Mouse (Mus musculus) Patski (cell line): ENCODE results near the gene Bcl2l13. TPM values are rescaled to one million over a fixed set of nuclear protein-coding genes. Genes with fewer than 3 reads are reported as not detected.

Source experiments
- ATAC-seq: fragments of 100-300 bp; one replicate; pipeline ENCODE4 v1.8.0; 2021
- CTCF ChIA-PET: fragments of 350-600 bp; sonication (Branson Sonifier 250); formaldehyde crosslinking; loops from one replicate; lab custom pipeline; 2022; ENCODE audit warnings: inconsistent platforms; lab: Charles Lee
- POLR2A ChIA-PET: fragments of 350-600 bp; sonication (Branson Sonifier 250); formaldehyde crosslinking; loops from one replicate; lab custom pipeline; 2022; ENCODE audit warnings: antibody characterized with exemption, inconsistent platforms; lab: Charles Lee
- DNase-seq: peaks from one replicate; pipeline ENCODE4 v3.0.0-alpha.2; 2011; ENCODE audit warnings: low read depth, low spot score
- H3K27me3 ChIP-seq: fragments of 371-371 bp; one replicate; pipeline ENCODE4 v1.5.1; 2021
- CTCF ChIP-seq: fragments of 100-300 bp; IDR thresholded peaks from one replicate; pipeline ENCODE4 v1.5.1; 2021
- in situ Hi-C: fragments of 300-500 bp; cut with MboI; formaldehyde crosslinking; loops from 3 replicates; pipeline ENCODE4 v1.11.1; 2018; ENCODE audit warnings: low pct_unique_long_range_greater_than_20kb, mixed read lengths
- polyA plus RNA-seq: library from polyadenylated mRNA; unstranded; gene quantifications from one replicate; pipeline ENCODE4 v1.2.3, GENCODE M21; 2021

Bcl2l13 gene
- 30.6 TPM for polyA plus RNA-seq

GRCm38 (mm10) chr6:120835474-120836374 is at the start of gene Bcl2l13:
Gene Bcl2l13, plus strand, starts transcription at chr6:120836212.
- ATAC-seq (peak; percentile 86), DNase-seq (peak; percentile 43)
- peak; percentile 59 for TF ChIP-seq CTCF
- ChIA-PET CTCF (no interaction called here), POLR2A (no interaction called here)
- in situ Hi-C loops: no loop called here
- H3K27me3 ChIP-seq: no peaks in the 10 kb centered on the region

DNA sequence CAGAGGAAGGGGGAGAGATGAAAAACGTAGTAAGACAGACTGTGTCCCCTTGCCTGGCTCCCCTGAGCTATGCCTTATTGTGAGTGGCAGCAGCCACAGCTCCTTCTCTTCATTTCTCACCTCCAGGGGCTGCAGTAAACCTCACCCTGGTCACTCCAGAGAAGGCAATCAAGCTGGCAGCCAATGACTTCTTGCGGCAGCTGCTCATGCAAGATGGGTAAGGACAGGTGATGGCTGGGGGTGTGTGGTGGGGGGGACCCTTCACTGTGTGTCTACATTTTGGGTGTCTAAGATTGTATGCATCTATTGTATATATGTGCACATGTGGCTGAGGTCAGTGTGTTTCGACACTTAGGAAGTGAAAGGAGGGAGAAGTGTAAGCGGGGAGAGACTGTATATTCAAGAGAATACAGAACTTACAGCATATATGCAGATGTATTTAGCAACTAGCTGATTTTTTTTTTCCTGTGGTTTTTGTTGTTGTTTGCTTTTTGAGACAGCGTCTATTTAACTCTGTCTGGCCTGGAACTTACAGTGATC is 47.9 kb upstream of the Bcl2l13 start:
- CTCF ChIA-PET: no interaction called here
- ATAC-seq (no peak), DNase-seq (no peak)
- in situ Hi-C loops: no loop called here
- H3K27me3 ChIP-seq: no peaks in the 10 kb centered on the region
- no peak for TF ChIP-seq CTCF
- POLR2A ChIA-PET: interaction anchor here (1.6 kb wide), 2 partner anchors 11 to 17 kb away, joined by 3 to 5 read pairs; no protein-coding TSS in a partner anchor

DNA sequence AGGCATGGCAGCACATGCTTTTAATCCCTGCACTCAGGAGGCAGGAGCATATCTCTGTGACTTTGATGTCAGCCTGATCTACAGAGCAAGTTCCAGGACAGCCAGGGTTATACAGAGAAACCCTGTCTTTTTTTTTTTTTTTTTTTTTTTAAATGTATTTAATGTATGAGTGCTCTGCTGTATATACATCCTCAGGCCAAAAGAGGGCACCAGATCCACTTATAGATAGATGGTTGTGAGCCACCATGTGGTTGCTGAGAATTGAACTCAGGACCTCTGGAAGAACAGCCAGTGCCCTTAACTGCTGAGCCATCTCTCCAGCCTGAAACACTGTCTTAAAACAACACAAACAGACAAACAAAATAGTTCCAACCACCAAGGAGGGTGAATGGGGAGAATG is 47.1 kb upstream of the Bcl2l13 start:
- no peak for DNase-seq
- CTCF ChIA-PET: no interaction called here
- in situ Hi-C loops: no loop called here
- POLR2A ChIA-PET: interaction anchor here (1.6 kb wide), 1 partner anchor 18 kb away, joined by 3 read pairs; no protein-coding TSS in a partner anchor
- no peak for TF ChIP-seq CTCF
- no peaks in the 10 kb centered on the region for H3K27me3 ChIP-seq
- ATAC-seq: no peak

GRCm38 (mm10) chr6:120790153-120790552 is 45.9 kb upstream of the Bcl2l13 start:
- ChIA-PET POLR2A (interaction anchor here (0.7 kb wide), 1 partner anchor 186 kb away, joined by 3 read pairs; no protein-coding TSS in a partner anchor), CTCF (interaction anchor here (0.9 to 1.8 kb wide), 2 partner anchors 9 to 19 kb away, joined by 3 to 5 read pairs; no protein-coding TSS in a partner anchor)
- DNase-seq: no peak
- TF ChIP-seq CTCF: no peak
- no peaks in the 10 kb centered on the region for H3K27me3 ChIP-seq
- in situ Hi-C loops: no loop called here
- no peak for ATAC-seq

- no peak for TF ChIP-seq CTCF
- in situ Hi-C loops: no loop called here
- no peak for DNase-seq
- H3K27me3 ChIP-seq: no peaks in the 10 kb centered on the region
- CTCF ChIA-PET: interaction anchor here (1.8 kb wide), 1 partner anchor 9 kb away, joined by 5 read pairs; no protein-coding TSS in a partner anchor
- no peak for ATAC-seq
- POLR2A ChIA-PET: interaction anchor here (0.7 kb wide), 1 partner anchor 186 kb away, joined by 3 read pairs; no protein-coding TSS in a partner anchor
Measured at GRCm38 (mm10) chr6:120790717-120791116, 45.3 kb upstream of the Bcl2l13 start.

DNA sequence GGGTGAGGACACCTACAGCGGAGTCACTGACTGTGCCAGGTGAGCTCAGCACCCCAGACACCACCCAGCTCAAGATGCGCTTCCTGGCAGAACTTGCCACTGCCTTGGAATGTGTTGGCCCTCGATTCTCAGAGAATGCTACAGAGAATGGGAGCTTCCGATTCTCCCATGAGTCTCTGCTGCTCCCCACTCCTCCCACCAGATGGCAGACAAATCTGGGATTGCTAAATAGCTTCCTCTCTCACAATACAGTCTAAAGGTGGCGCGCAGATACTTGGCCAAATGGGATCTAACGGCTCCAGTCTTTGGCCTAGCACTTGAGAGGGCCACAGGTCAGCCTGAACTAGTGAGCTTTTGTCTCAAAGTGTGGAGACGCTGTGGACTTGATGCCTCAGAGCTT is 43.1 kb upstream of the Bcl2l13 start:
- ChIA-PET POLR2A (no interaction called here), CTCF (interaction anchor here (1.1 to 1.3 kb wide), 2 partner anchors 19 to 65 kb away, joined by 3 read pairs; partner anchors contain the start of gene Slc25a18)
- no peak for ATAC-seq
- no peak for TF ChIP-seq CTCF
- in situ Hi-C loops: no loop called here
- DNase-seq: no peak
- no peaks in the 10 kb centered on the region for H3K27me3 ChIP-seq

DNA sequence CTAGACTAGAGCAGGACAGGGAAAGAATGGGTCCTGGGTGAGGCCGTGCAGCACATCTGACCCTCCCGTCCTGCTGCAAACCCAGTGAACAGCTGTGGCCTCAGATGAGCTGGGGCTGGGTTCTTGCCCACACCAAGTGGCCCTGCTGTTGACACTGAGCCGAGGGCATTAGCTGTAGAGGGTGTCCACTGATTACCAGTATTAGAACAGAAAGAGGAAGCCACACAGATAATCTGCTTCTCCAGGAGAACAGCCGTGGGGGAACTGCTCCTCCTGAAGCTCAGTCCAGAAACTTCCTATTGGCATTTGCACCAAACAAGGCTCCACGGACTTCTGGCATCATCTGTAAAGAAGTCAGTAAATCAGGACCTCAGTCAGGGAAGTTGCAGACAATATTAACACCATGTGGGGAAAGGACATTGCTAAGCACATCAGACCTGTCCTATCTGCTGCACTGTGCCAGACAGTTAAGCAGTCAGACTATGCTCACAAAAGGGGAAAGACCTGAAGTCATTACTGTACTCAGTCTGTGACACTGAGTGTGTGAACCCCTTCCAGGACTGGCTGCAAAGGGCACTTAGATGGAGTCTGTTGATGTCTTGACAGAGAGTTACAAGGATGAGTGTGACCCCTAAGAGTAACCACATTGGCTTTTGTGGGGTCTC is 40.5 kb upstream of the Bcl2l13 start:
- TF ChIP-seq CTCF: no peak
- H3K27me3 ChIP-seq: no peaks in the 10 kb centered on the region
- in situ Hi-C loops: no loop called here
- CTCF ChIA-PET: interaction anchor here (1.5 kb wide), 1 partner anchor 16 kb away, joined by 3 read pairs; no protein-coding TSS in a partner anchor
- DNase-seq (no peak), ATAC-seq (no peak)
- POLR2A ChIA-PET: no interaction called here

DNA sequence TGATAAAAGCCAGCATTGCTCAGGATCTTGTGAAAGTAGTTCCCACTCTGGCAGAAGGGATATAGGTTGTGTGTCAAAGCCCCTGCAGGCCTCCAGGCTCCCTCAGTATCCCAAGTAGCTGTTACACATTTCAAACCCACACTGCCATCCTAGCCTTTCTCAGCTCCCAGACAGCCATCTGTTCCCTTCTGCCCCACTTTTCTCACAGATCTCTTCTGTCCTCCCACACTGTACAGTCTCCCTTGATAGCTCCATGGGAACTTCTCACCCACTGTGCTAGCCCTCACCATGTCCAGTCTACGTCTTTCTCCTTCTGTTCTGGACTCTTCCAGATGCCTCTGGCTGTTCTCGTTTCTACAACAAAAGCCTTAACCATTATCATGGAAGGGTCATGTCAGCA is 39.9 kb upstream of the Bcl2l13 start:
- no peak for ATAC-seq
- no peak for DNase-seq
- no peaks in the 10 kb centered on the region for H3K27me3 ChIP-seq
- ChIA-PET CTCF (interaction anchor here (1.5 kb wide), 1 partner anchor 16 kb away, joined by 3 read pairs; no protein-coding TSS in a partner anchor), POLR2A (interaction anchor here (1.3 kb wide), 1 partner anchor 16 kb away, joined by 3 read pairs; no protein-coding TSS in a partner anchor)
- TF ChIP-seq CTCF: no peak
- in situ Hi-C loops: no loop called here

GRCm38 (mm10) chr6:120798019-120798418 is 38.0 kb upstream of the Bcl2l13 start:
- in situ Hi-C loops: no loop called here
- DNase-seq (no peak), ATAC-seq (peak; percentile 27)
- POLR2A ChIA-PET: no interaction called here
- no peaks in the 10 kb centered on the region for H3K27me3 ChIP-seq
- CTCF ChIA-PET: no interaction called here
- TF ChIP-seq CTCF: no peak

GRCm38 (mm10) chr6:120798905-120799304 is 37.1 kb upstream of the Bcl2l13 start:
- DNase-seq: no peak

More at GRCm38 (mm10) chr6:120798905-120799304, 37.1 kb upstream of the Bcl2l13 start:
- in situ Hi-C loops: no loop called here
- POLR2A ChIA-PET: interaction anchor here (0.6 kb wide), 1 partner anchor 266 kb away, joined by 3 read pairs; no protein-coding TSS in a partner anchor
- CTCF ChIA-PET: interaction anchor here (1.8 kb wide), 1 partner anchor 9 kb away, joined by 5 read pairs; no protein-coding TSS in a partner anchor
- no peak for ATAC-seq
- TF ChIP-seq CTCF: no peak
- no peaks in the 10 kb centered on the region for H3K27me3 ChIP-seq
